Mouse (Mus musculus): ENCODE measurements around the gene Olfr239. TPM values are rescaled to one million over a fixed set of nuclear protein-coding genes. Genes with fewer than 3 reads are reported as not detected.

Gene Olfr239
- not detected in 2 replicates for polyA plus RNA-seq (2012; rRNA removed)

GRCm38 (mm10) chr17:33191002-33191401, at the start of gene Olfr239:
Olfr239 (plus strand) TSS chr17:33191302.

GRCm38 (mm10) chr17:33168147-33168546, 23.0 kb upstream of the Olfr239 start, which contains the start of gene Olfr55:
Olfr55 (plus strand) TSS chr17:33168447.

GRCm38 (mm10) chr17:33221590-33221989, 30.5 kb downstream of the Olfr239 start, which contains the start of gene Olfr1564:
Olfr1564 (minus strand) TSS chr17:33221690.

Other genes starting within 250 kb of the Olfr239 start
- 26.1 and 29.8 TPM in 2 replicates for gene Cyp4f13, start 243.9 kb upstream of the Olfr239 start, polyA plus RNA-seq (2012; rRNA removed)
- 0.09 and 0.18 TPM in 2 replicates for gene Zfp472, start 225.5 kb upstream of the Olfr239 start, polyA plus RNA-seq (2012; rRNA removed)
- 0.12 and 0.41 TPM in 2 replicates for gene Zfp952, start 198.2 kb upstream of the Olfr239 start, polyA plus RNA-seq (2012; rRNA removed)
- gene Zfp763, start 157.9 kb upstream of the Olfr239 start, polyA plus RNA-seq (2012; rRNA removed): 0.03 TPM in 1 of 2 replicates, not detected in the other
- gene 4921501E09Rik, start 123.2 kb upstream of the Olfr239 start, polyA plus RNA-seq (2012; rRNA removed): not detected in 2 replicates
- 0.26 and 0.51 TPM in 2 replicates for gene Zfp563, start 102.0 kb upstream of the Olfr239 start, polyA plus RNA-seq (2012; rRNA removed)
- not detected in 2 replicates for gene Morc2b, start 51.6 kb upstream of the Olfr239 start, polyA plus RNA-seq (2012; rRNA removed)
- gene Olfr55, start 22.9 kb upstream of the Olfr239 start, polyA plus RNA-seq (2012; rRNA removed): not detected in 2 replicates
- gene Olfr1564, start 30.4 kb downstream of the Olfr239 start, polyA plus RNA-seq (2012; rRNA removed): not detected in 2 replicates
- 0.02 and 0.05 TPM in 2 replicates for gene Zfp955a, start 63.8 kb downstream of the Olfr239 start, polyA plus RNA-seq (2012; rRNA removed)
- gene Olfr63, start 73.4 kb downstream of the Olfr239 start, polyA plus RNA-seq (2012; rRNA removed): not detected in 2 replicates
- gene Zfp955b, start 98.2 kb downstream of the Olfr239 start, polyA plus RNA-seq (2012; rRNA removed): 0.16 and 0.42 TPM in 2 replicates
- gene Zfp81, start 167.6 kb downstream of the Olfr239 start, polyA plus RNA-seq (2012; rRNA removed): 0.04 and 0.08 TPM in 2 replicates
- gene Zfp101, start 203.3 kb downstream of the Olfr239 start, polyA plus RNA-seq (2012; rRNA removed): 0.22 and 0.28 TPM in 2 replicates
- gene Actl9, start 241.6 kb downstream of the Olfr239 start, polyA plus RNA-seq (2012; rRNA removed): 0.19 and 0.47 TPM in 2 replicates